ENCODE assay signal across 20 mouse cellular contexts in the genomic region with DNA sequence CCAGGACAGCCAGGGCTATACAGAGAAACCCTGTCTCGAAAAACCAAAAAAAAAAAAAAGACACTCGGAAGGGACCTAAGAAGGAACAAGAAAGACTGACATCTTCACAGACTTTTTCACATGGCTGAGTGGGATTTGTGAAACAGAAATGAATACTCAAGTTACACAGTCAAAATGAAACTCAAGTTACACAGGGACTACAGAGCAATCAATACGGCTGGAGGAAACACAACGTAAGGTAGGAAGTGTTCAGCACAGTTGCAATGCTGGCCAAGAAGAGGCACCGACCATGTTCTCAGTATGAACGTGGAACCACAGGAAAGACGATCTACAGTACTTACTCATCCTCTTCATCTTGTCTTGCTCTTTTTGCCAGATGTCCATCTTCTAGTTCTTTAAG.
"Had no signal": no experiment of that assay in that cellular context is flagged by ENCODE, and none has a peak within 500 bp of the region (broad histone marks: within the 10 kb centered on the region; RNA-seq: fewer than 3 reads in every experiment).

No protein-coding gene starts in this region.

- H3K27ac ChIP-seq: kidney, postnatal 0 days; limb, embryonic 10.5 days; limb, embryonic 13.5 days; liver, embryonic 14.5 days; midbrain, embryonic 10.5 days; neural tube, embryonic 12.5 days; neural tube, embryonic 15.5 days; stomach, embryonic 15.5 days had no signal

- H3K27me3 ChIP-seq: limb, embryonic 13.5 days; megakaryocyte, embryonic 14.5 days; neural tube, embryonic 12.5 days; neural tube, embryonic 15.5 days; stomach, embryonic 15.5 days had no signal

- H3K9ac ChIP-seq: limb, embryonic 13.5 days; liver, embryonic 14.5 days; liver, postnatal 0 days; lung, embryonic 14.5 days; neural tube, embryonic 12.5 days; neural tube, embryonic 15.5 days; stomach, embryonic 15.5 days had no signal

- DNase-seq: kidney, adult 2 months; kidney, postnatal 25 days; liver; liver, postnatal 0 days; lung, embryonic 14.5 days; midbrain, embryonic 14.5 days; right cerebral cortex, adult 18-20 months; right cerebral cortex, postnatal 14 days; right cerebral cortex, postnatal 4 days; thymus, postnatal 25 days had no signal

- H3K4me3 ChIP-seq: limb, embryonic 10.5 days; limb, embryonic 13.5 days; megakaryocyte, embryonic 14.5 days; midbrain, embryonic 10.5 days; neural tube, embryonic 12.5 days; neural tube, embryonic 15.5 days; stomach, embryonic 15.5 days had no signal

- H3K9me3 ChIP-seq: limb, embryonic 10.5 days; limb, embryonic 13.5 days; megakaryocyte, embryonic 14.5 days; midbrain, embryonic 10.5 days; neural tube, embryonic 12.5 days; neural tube, embryonic 15.5 days; stomach, embryonic 15.5 days had no signal

- H3K4me2 ChIP-seq: limb, embryonic 13.5 days; lung, embryonic 14.5 days; neural tube, embryonic 12.5 days; neural tube, embryonic 15.5 days; stomach, embryonic 15.5 days had no signal

- ATAC-seq: liver, postnatal 0 days; lung, postnatal 0 days had no signal

- H3K4me1 ChIP-seq: stomach, embryonic 15.5 days had no signal
